Mouse (Mus musculus) cortical plate, adult 2 months (tissue): Measurements from ENCODE around the gene Exosc10. TPM values are rescaled to one million over a fixed set of nuclear protein-coding genes. Genes with fewer than 3 reads are reported as not detected.

ENCODE experiments used
- H3K27ac ChIP-seq: fragments of 200-500 bp; 2 replicates; pipeline ENCODE4 v1.5.1; 2012; ENCODE audit warnings: low read length, control low read depth, inconsistent platforms; ENCODE audit not compliant: insufficient read depth
- H3K4me1 ChIP-seq: fragments of 200-500 bp; 2 replicates; pipeline ENCODE4 v1.6.1; 2011; ENCODE audit warnings: low read length; ENCODE audit not compliant: control insufficient read depth, insufficient read depth
- H3K4me3 ChIP-seq: fragments of 200-500 bp; 2 replicates; pipeline ENCODE4 v1.5.1; 2011; ENCODE audit warnings: mild to moderate bottlenecking, low read length, control low read depth; ENCODE audit not compliant: insufficient read depth
- CTCF ChIP-seq: fragments of 200-500 bp; IDR thresholded peaks from 2 replicates; pipeline ENCODE4 v1.5.1; 2011; ENCODE audit warnings: mild to moderate bottlenecking, control low read depth, low read length; ENCODE audit not compliant: insufficient read depth; ENCODE audit errors: extremely low read depth
- POLR2A ChIP-seq: fragments of 200-500 bp; IDR thresholded peaks from 2 replicates; pipeline ENCODE4 v1.6.1; 2011; ENCODE audit warnings: mild to moderate bottlenecking, low read length, control low read depth; ENCODE audit not compliant: insufficient read depth; ENCODE audit errors: extremely low read depth
- polyA plus RNA-seq: library from polyadenylated mRNA; depleted of rRNA; stranded (reverse); fragments of >200 nt; gene quantifications from 2 replicates; pipeline ENCODE4 v1.2.3, GENCODE M21; 2012

Exosc10 gene
- polyA plus RNA-seq, 1 experiment, result 38.4 TPM

DNA sequence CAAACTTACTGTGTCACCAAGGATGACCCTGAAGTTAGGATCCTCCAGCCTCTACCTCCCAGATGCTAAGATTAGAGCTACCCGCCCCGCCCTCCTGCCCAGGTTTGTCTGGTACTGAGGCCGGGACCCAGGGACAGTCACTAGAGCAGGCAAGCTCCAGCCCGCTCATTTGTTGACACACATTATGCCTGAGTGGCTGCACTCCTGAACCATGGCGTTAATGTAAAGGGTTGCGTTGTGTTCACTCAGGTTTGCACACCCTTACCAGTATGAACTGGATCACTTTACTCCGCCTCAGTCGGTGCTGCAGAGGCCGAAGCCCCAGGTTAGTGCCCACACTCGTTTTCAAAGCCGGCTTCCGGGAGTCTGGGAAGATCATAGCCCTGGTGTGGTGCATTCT, 5.4 kb downstream of the Exosc10 start:
- no peak for TF ChIP-seq CTCF
- TF ChIP-seq POLR2A, result no peak
- H3K4me3 ChIP-seq, result no peak overlapping the region
- no peak overlapping the region for H3K27ac ChIP-seq
- peaks cover 1% of the 10 kb centered on the region; the same call in 1 of the 2 replicates for H3K4me1 ChIP-seq

DNA sequence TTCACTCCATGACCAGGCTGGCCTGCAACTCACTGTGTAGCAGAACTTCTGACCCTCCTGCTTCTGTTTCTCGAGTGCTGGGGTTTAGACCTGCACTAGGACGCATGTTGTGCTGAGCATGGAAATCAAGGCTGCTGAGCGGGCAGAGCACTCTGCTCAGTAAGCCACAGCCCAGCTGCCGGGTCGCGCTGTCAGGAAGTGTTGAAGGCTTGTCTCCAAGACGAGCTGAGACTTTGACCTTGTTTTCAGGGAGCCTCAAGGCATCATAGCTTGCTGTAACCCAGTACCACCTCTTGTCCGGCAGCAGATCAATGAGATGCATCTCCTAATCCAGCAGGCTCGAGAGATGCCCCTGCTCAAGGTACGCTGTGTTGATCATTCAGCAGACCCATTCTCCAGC, 11.9 kb downstream of the Exosc10 start:
- Histone ChIP-seq H3K27ac (no peak overlapping the region), H3K4me1 (no peaks in the 10 kb centered on the region), H3K4me3 (no peak overlapping the region)
- TF ChIP-seq CTCF, result no peak
- TF ChIP-seq POLR2A, result no peak

DNA sequence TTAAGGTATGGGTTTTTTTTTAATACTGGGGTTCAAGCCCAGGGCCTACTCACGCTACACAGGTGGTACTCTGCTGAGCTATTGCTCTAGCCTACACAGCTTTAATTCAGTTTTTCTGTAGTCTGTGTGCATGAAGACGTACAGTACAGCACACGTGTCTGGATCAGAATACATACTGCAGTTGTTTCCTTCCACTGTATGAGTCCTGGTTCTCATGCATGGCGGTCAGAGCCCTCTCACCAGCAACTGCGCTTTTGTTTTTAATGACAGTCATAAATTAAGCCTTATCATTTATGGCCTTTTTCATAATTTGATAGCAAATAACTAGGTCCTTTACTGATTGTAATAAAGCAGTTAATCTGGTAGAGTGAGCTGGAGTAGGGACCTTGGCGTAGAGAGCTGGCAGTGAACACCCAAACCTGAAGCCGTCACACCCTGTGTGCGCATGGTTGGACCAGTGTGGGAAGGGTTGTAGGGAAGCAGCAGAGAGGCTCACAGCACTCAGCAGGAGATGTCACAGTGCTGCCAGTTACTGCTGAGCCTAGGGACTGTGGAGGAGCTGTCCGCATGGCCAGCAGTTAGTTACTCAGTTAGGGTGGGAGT, 12.6 kb downstream of the Exosc10 start:
- H3K4me3 ChIP-seq, result no peak overlapping the region
- no peak for TF ChIP-seq CTCF
- no peak for TF ChIP-seq POLR2A
- no peak overlapping the region for H3K27ac ChIP-seq
- H3K4me1 ChIP-seq, result no peaks in the 10 kb centered on the region

DNA sequence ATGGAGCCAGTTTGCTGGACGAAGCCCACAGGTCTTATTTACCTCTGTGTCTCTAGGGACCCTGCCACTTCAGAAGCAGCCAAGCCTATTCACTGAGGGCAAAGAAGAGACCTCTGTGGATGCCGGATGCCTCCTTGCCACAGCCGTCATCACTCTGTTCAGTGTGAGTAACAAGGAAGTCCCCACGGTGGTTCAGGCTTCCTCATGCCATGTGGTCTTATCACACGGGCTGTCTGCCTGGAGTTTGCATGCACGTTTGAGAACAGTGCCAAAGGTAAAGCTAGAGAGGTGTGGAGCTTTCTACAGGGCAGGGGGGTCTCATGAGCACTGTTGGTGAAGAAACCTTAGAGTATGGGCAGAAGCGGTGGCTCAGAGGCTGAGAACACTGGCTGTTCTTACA, 15.0 kb downstream of the Exosc10 start:
- H3K4me3 ChIP-seq, result no peak overlapping the region
- TF ChIP-seq CTCF, result no peak
- no peak for TF ChIP-seq POLR2A
- no peak overlapping the region for H3K27ac ChIP-seq
- H3K4me1 ChIP-seq, result no peaks in the 10 kb centered on the region

DNA sequence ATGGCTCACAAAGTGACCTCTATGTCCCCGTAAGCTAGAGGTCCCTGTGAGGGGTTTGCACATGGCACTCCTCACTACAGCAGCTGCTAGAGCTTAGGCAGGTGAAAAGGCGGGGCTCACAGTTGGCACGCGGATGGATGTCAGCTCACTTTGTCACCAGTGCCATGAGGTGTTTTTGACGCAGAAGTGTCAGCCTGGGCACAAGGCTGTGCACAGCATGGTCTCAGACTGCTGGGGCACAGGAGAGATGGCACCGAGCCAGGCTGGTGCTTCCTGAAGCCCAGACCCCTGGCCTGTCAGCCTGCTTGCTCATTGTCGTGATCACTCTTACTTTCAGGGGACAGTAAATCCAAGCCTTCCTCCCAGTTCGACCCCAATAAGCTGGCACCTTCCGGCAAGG, 22.5 kb downstream of the Exosc10 start:
- H3K4me1 ChIP-seq, result no peaks in the 10 kb centered on the region
- no peak for TF ChIP-seq POLR2A
- TF ChIP-seq CTCF, result no peak
- no peak overlapping the region for H3K4me3 ChIP-seq
- H3K27ac ChIP-seq, result no peak overlapping the region

DNA sequence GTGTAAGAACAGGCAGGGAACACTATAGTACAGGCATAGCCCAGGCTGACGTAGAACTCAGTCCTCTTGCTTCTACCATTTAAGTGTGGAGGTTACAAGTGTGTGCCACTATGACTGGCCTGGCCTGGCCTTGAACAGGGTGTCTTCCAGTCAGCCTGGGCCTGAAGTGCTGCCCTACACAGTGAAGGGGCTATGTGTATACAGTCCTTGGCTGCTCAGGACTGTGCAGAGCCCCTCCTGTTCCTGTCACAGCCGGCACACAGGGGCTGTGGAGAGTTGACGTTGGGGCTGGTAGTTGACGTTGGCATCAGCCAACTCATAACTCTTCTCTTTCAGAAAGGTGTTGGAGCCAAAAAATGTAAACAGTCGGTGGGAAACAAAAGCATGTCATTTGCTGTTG, 23.2 kb downstream of the Exosc10 start:
- no peak for TF ChIP-seq CTCF
- no peak for TF ChIP-seq POLR2A
- H3K4me1 ChIP-seq, result no peaks in the 10 kb centered on the region
- no peak overlapping the region for H3K4me3 ChIP-seq
- H3K27ac ChIP-seq, result no peak overlapping the region

DNA sequence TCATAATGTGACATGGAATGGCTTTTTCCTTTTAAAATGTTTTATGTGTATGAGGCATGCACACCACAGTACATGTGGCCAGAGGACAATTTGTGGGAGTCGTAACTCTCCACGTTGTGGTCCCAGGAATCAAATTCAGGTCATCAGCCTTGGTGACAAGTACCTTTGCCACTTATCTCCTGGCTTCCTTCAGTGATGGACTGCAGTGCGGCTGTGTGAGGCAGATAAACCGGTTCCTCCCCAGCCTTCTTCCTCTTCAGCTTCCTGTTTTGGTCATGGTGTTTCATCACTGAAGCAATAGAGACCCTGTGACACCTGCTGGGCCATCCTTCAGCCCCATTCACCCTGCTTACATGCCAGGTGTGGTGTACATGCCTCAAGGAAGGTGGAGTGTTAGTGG, 25.0 kb downstream of the Exosc10 start:
- Histone ChIP-seq H3K4me1 (no peaks in the 10 kb centered on the region), H3K4me3 (no peak overlapping the region), H3K27ac (no peak overlapping the region)
- TF ChIP-seq POLR2A (no peak), CTCF (no peak)

DNA sequence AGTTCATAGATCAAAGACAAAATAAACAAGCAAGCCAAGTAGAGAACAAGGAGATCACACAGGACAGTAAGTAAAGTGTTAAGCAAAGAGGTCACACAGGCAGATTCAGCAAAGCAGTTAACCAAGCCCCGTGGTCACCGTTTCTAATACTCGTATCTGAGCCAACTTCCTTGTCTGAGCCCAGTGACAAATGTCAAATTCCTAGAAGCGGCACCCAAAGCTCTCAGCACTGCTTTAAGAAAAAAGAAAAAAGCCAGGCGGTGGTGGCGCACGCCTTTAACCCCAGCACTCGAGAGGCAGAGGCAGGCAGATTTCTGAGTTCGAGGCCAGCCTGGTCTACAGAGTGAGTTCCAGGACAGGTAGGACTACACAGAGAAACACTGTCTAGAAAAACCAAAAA, 28.4 kb downstream of the Exosc10 start:
- TF ChIP-seq CTCF (no peak), POLR2A (no peak)
- Histone ChIP-seq H3K27ac (no peak overlapping the region), H3K4me1 (0 out of 2 replicates have a peak, but pooled peaks cover 2% of the 10 kb centered on the region), H3K4me3 (no peak overlapping the region)

DNA sequence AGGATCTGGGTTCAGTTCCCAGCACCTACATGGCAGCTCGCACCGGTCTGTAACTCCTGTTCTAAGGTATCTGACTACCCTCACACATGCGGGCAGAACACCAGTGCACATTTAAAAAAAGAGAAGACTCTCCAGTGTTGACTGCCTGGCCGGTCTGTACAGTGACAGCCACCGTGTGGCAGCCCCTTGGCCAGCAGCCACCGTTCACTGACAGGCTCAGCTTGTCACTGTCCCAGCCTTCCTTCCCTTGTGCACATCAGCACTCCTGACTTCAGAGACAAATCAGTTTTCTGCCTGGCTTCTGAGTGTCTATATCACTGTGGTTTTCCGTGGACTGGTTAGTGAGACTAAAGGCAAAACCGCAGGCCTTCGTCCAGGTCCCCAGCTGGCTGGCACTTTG, 30.6 kb downstream of the Exosc10 start:
- TF ChIP-seq POLR2A (no peak), CTCF (no peak)
- H3K4me3 ChIP-seq, result no peak overlapping the region
- peak overlapping the region; percentile 39; the same call in 1 of the 2 replicates for H3K27ac ChIP-seq
- H3K4me1 ChIP-seq, result peaks cover 7% of the 10 kb centered on the region

DNA sequence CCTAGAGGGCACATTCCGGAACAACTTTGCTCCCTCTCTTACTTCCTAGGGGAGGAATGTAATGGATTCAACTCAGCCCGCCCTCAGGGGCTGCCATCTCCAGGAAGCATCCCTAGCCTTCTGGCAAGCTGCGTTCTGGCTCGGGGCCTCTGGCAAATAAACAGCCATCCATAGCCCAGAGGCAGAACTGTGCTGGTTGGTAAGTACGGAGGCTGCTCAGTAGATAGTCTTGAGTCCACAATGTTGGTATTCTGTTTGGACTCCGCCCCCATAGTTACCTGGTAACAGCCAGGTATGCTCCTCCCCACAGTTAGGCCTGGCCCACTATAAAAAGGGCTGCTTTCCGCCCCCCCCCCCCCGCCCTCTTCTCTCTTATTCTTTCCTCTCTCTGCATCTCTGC, 31.3 kb downstream of the Exosc10 start:
- Histone ChIP-seq H3K4me3 (no peak overlapping the region), H3K27ac (no peak overlapping the region)
- no peak for TF ChIP-seq CTCF
- TF ChIP-seq POLR2A, result no peak

DNA sequence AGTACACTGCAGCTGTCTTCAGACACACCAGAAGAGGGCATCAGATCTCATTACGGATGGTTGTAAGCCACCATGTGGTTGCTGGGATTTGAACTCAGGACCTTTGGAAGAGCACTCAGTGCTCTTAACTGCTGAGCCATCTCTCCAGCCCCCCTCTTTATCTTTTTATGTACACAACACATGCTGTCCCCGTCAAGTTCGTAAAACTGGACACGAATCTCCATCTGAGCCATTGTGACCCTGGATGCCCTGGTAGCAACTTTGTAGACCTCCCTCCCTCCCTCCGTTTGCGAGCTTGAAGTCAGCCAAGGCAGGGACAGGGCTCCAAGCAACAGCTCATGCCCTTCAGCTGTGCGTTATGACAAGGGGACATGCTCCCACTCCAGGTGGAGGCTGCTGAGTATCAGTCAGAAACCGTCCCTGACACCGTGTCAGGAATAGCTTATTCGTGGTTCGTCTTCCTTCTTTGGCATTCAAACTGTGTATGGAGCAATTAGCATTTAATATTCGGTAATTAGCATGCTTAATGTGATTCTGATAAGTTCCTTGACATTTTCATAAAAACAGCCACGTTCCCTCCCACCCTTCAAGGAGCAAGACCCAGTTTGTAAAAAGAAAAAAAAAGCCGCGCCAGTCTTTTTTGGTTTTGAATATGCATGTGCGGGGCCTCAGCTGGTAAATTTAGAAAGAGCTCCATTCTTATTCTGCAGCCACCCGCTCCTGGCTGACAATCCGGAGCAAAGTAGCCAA, 32.4 kb downstream of the Exosc10 start:
- Histone ChIP-seq H3K4me1 (peaks cover 7% of the 10 kb centered on the region), H3K4me3 (peak overlapping the region; percentile 85), H3K27ac (peak overlapping the region; percentile 8)
- TF ChIP-seq POLR2A, result no peak
- TF ChIP-seq CTCF, result no peak

More for the DNA sequence above, 31.3 kb downstream of the Exosc10 start:
- H3K4me1 ChIP-seq, result peaks cover 7% of the 10 kb centered on the region
